Mouse (Mus musculus): ENCODE measurements around the gene Ptpn22.

DNA sequence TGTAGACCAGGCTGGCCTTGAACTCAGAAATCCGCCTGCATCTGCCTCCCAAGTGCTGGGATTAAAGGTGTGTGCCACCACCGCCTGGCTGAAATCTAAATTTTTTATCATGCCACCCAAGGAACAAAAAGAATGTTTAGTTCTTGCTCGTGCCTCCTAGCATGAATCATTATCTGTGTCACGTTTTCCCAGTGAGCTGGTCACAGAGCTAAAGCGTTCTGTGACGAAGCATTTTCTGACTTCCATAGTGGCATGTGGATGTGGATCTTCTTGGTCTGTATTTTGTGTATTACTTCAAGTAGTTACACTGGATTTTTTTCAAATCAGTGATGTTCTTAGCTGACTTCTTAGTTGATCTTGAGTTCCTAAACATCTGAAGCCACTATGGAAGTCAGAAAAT lies 48.6 kb upstream of the Ptpn22 start:
- TF ChIP-seq CTCF (IDR thresholded peaks at IDR 0.05) = no peak
- TF ChIP-seq EP300 (IDR thresholded peaks at IDR 0.05) = no peak

Data from lung, postnatal 0 days (tissue).